Mouse (Mus musculus) ovary, postnatal 10 days (tissue): ENCODE results near the gene Kdelc1.

Experiments
- DNase-seq: peaks from one replicate; pipeline ENCODE4 v3.0.0; 2022; ENCODE audit warnings: low spot score

Gene Kdelc1

GRCm38 (mm10) chr1:44063439-44063838, 55.2 kb downstream of the Kdelc1 start:
- no peak for DNase-seq

- no peak for DNase-seq
Measured at GRCm38 (mm10) chr1:44061836-44062235, 56.8 kb downstream of the Kdelc1 start, which contains the start of gene Gm8251. Gene Gm8251 (minus strand): TSS chr1:44061936.

DNA sequence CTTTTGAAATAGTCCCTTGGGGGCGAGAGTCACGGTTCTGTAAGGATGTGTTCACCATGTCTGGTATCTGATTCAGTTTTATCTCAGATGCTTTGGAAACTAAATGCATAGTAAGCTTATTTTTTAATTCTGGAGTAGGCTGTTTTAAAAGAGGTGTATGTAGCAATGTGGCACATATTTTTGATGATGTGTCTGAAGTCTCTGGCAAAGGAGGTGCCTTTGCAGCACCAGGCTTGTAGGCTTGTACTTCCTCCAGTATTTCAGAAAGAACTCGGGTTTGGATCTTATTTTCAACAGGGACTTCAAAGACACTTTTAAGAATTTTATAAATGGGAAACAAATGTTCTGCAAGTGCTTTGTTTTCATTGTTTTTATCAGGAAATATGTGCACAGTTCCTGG, 60.8 kb downstream of the Kdelc1 start:
- no peak for DNase-seq
